Mouse (Mus musculus): ENCODE measurements around the gene Stx5a.
"Not testable (repeated sequence)": the region's sequence is repeated elsewhere in the genome, so short reads cannot be mapped to it uniquely, and the experiment has no call there.

Gene Stx5a

GRCm38 (mm10) chr19:8713997-8714652 is 27.1 kb upstream of the Stx5a start:
- Histone ChIP-seq H3K27me3 (ENCODE audit: insufficient read depth, low read length) (no peaks in the 10 kb centered on the region), H3K4me3 (replicated peaks; ENCODE audit: low read length) (peak overlapping the region; percentile 95), H3K9me3 (ENCODE audit: low read length) (peaks cover 15% of the 10 kb centered on the region; the same call in 1 of the 2 replicates), H3K4me1 (replicated peaks; ENCODE audit: low read depth, low read length) (peaks cover 74% of the 10 kb centered on the region), H3K36me3 (ENCODE audit: insufficient read depth, low read length) (peaks cover 37% of the 10 kb centered on the region)
- TF ChIP-seq POU5F1 (IDR thresholded peaks at IDR 0.05; ENCODE audit: borderline replicate concordance, low read length), result no peak
- no peak for TF ChIP-seq CTCF (conservative IDR thresholded peaks at IDR 0.05; ENCODE audit: low read length)
- no peak for TF ChIP-seq NANOG (IDR thresholded peaks at IDR 0.05; ENCODE audit: borderline replicate concordance, low read length)

GRCm38 (mm10) chr19:8714653-8715481 is 26.3 kb upstream of the Stx5a start:
- Histone ChIP-seq H3K4me1 (replicated peaks; ENCODE audit: low read depth, low read length) (peaks cover 70% of the 10 kb centered on the region), H3K4me3 (replicated peaks; ENCODE audit: low read length) (peak overlapping the region; percentile 95), H3K9me3 (ENCODE audit: low read length) (peaks cover 14% of the 10 kb centered on the region; the same call in 1 of the 2 replicates), H3K36me3 (ENCODE audit: insufficient read depth, low read length) (peaks cover 32% of the 10 kb centered on the region), H3K27me3 (ENCODE audit: insufficient read depth, low read length) (no peaks in the 10 kb centered on the region)
- TF ChIP-seq CTCF (conservative IDR thresholded peaks at IDR 0.05; ENCODE audit: low read length), result no peak; the same call in 1 of the 2 replicates
- no peak for TF ChIP-seq POU5F1 (IDR thresholded peaks at IDR 0.05; ENCODE audit: borderline replicate concordance, low read length)
- no peak for TF ChIP-seq NANOG (IDR thresholded peaks at IDR 0.05; ENCODE audit: borderline replicate concordance, low read length)

DNA sequence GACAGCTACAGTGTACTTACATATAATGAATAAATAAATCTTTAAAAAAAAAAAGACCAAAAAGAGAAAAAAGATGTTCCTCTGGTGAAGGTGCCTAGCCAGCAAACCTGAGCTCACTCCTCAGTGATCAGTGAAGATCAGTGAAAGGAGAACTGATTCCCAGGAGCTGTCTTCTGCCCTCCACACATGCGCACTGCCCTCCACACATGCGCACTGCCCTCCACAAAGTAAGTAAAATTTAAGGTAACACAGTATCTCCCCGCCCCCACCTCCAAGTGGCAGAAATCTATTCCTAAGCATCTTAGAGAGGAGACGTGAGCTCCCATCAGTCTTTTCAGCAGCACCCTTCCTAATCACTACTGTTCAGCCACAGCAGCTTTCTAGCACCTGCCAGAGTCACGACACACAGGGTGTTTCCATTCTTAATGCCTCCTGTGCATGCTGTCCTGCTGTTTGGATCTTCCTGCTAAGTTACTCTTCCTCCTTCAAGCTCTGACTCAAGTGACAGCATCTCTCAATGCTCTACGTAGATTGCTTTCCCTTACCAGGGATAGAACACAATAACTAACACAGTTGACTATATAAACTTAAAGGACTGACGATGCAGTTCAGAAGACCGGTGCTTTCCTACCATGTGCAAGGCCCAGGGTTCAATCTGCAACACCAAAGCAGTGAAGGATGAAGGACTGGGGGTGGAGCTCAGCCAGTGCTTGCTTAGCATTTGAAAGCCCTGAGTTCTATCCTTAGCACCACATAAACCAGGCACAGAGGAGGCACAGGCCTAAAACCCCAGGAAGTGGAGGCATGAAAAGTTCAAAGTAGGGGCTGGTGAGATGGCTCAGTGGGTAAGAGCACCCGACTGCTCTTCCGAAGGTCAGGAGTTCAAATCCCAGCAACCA is 25.1 kb upstream of the Stx5a start:
- no peaks in the 10 kb centered on the region for H3K27me3 ChIP-seq (ENCODE audit: insufficient read depth, low read length)
- peaks cover 8% of the 10 kb centered on the region; the same call in 1 of the 2 replicates for H3K9me3 ChIP-seq (ENCODE audit: low read length)
- peaks cover 27% of the 10 kb centered on the region for H3K36me3 ChIP-seq (ENCODE audit: insufficient read depth, low read length)
- TF ChIP-seq POU5F1 (IDR thresholded peaks at IDR 0.05; ENCODE audit: borderline replicate concordance, low read length) (no peak), CTCF (conservative IDR thresholded peaks at IDR 0.05; ENCODE audit: low read length) (no peak), NANOG (IDR thresholded peaks at IDR 0.05; ENCODE audit: borderline replicate concordance, low read length) (no peak)
- H3K4me1 ChIP-seq (replicated peaks; ENCODE audit: low read depth, low read length), result peaks cover 70% of the 10 kb centered on the region
- peak overlapping the region; percentile 95 for H3K4me3 ChIP-seq (replicated peaks; ENCODE audit: low read length)

DNA sequence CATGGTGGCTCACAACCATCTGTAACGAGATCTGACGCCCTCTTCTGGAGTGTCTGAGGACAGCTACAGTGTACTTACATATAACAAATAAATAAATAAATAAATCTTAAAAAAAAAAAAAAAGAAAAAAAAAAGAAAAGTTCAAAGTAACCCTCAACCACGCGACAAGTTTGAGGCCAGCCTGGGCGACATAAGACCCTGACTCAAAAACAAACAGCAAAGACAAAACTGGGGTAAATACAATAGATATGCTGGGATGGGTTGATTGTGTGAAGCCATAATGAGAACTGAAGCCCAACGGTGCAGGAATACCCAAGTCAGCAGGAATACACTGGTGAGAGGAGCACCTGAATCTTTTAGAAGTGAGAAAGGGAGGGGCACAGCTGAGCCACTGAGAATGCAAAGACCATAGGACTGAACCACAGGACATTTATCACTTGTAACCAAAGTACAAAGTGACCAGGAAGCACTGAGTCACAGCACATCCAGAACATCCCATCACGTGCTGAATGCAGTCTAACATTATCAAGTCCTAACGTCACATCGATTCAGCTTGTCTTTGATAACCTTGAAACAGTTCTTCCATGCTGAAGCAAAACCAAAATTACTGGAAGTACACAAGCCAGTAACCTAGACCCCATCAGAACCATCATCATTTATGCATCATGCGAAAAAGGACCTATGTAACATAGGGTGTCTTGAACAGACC is 24.3 kb upstream of the Stx5a start:
- peak overlapping the region; percentile 32; the same call in 1 of the 2 replicates for H3K4me3 ChIP-seq (replicated peaks; ENCODE audit: low read length)
- no peak for TF ChIP-seq POU5F1 (IDR thresholded peaks at IDR 0.05; ENCODE audit: borderline replicate concordance, low read length)
- no peak for TF ChIP-seq CTCF (conservative IDR thresholded peaks at IDR 0.05; ENCODE audit: low read length)
- no peak for TF ChIP-seq NANOG (IDR thresholded peaks at IDR 0.05; ENCODE audit: borderline replicate concordance, low read length)
- peaks cover 2% of the 10 kb centered on the region; the same call in 1 of the 2 replicates for H3K9me3 ChIP-seq (ENCODE audit: low read length)
- H3K4me1 ChIP-seq (replicated peaks; ENCODE audit: low read depth, low read length), result peaks cover 69% of the 10 kb centered on the region
- H3K36me3 ChIP-seq (ENCODE audit: insufficient read depth, low read length), result peaks cover 19% of the 10 kb centered on the region
- no peaks in the 10 kb centered on the region for H3K27me3 ChIP-seq (ENCODE audit: insufficient read depth, low read length)

- Histone ChIP-seq H3K27me3 (ENCODE audit: insufficient read depth, low read length) (no peaks in the 10 kb centered on the region), H3K36me3 (ENCODE audit: insufficient read depth, low read length) (peaks cover 10% of the 10 kb centered on the region; the same call in 1 of the 2 replicates), H3K4me1 (replicated peaks; ENCODE audit: low read depth, low read length) (peaks cover 70% of the 10 kb centered on the region), H3K9me3 (ENCODE audit: low read length) (no peaks in the 10 kb centered on the region), H3K4me3 (replicated peaks; ENCODE audit: low read length) (no peak overlapping the region)
- TF ChIP-seq CTCF (conservative IDR thresholded peaks at IDR 0.05; ENCODE audit: low read length) (peak; percentile 88), NANOG (IDR thresholded peaks at IDR 0.05; ENCODE audit: borderline replicate concordance, low read length) (no peak)
These were observed 22.9 kb upstream of the Stx5a start for GRCm38 (mm10) chr19:8718357-8718756.

- H3K4me1 ChIP-seq (replicated peaks; ENCODE audit: low read depth, low read length), result peaks cover 68% of the 10 kb centered on the region
- H3K4me3 ChIP-seq (replicated peaks; ENCODE audit: low read length); H3K27me3 ChIP-seq (ENCODE audit: insufficient read depth, low read length); H3K9me3 ChIP-seq (ENCODE audit: low read length): not testable (repeated sequence)
- peaks cover 15% of the 10 kb centered on the region for H3K36me3 ChIP-seq (ENCODE audit: insufficient read depth, low read length)
These were observed 22.2 kb upstream of the Stx5a start for GRCm38 (mm10) chr19:8719037-8719436.

- H3K9me3 ChIP-seq (ENCODE audit: low read length), result no peaks in the 10 kb centered on the region
- H3K36me3 ChIP-seq (ENCODE audit: insufficient read depth, low read length), result peaks cover 39% of the 10 kb centered on the region
- H3K4me1 ChIP-seq (replicated peaks; ENCODE audit: low read depth, low read length), result peaks cover 50% of the 10 kb centered on the region
- H3K27me3 ChIP-seq (ENCODE audit: insufficient read depth, low read length), result no peaks in the 10 kb centered on the region
- no peak for TF ChIP-seq NANOG (IDR thresholded peaks at IDR 0.05; ENCODE audit: borderline replicate concordance, low read length)
- TF ChIP-seq CTCF (conservative IDR thresholded peaks at IDR 0.05; ENCODE audit: low read length), result no peak
- no peak for TF ChIP-seq POU5F1 (IDR thresholded peaks at IDR 0.05; ENCODE audit: borderline replicate concordance, low read length)
- H3K4me3 ChIP-seq (replicated peaks; ENCODE audit: low read length), result peak overlapping the region; percentile 93
These were observed 19.8 kb upstream of the Stx5a start for GRCm38 (mm10) chr19:8721378-8721777.

All from E14TG2a.4 (cell line).